In genomic region chr12:113004993-113005392, GRCm38 (mm10) we compare ENCODE assay signal across 8 mouse cellular contexts. TPM values are rescaled to one million over a fixed set of nuclear protein-coding genes. Genes with fewer than 3 reads are reported as not detected.
DNase-seq lines count a peak whose midpoint lies in the region; ATAC-seq and TF ChIP-seq lines count a peak whose summit lies in the region.

No protein-coding gene starts in this region.

- DNase-seq in heart, adult 18-20 months: peak; percentile 74 to 75
- DNase-seq in G1E (ENCODE audit: low spot score): no peak
- DNase-seq in cerebellum, adult 9-10 months: peak; percentile 65
- peak; percentile 83 for DNase-seq in induced T-regulatory cell, adult 2 months (ENCODE audit: low read depth)
- DNase-seq in liver, postnatal 0 days: peak; percentile 61
- DNase-seq in right cerebral cortex, postnatal 36 days (ENCODE audit: low spot score in 2 of 2): peak; percentile 43 to 59

- ATAC-seq in heart, embryonic 12.5 days (ENCODE audit: insufficient number of reproducible peaks, low FRiP score): no peak
- ATAC-seq in G1E (ENCODE audit: extremely low read depth, insufficient number of reproducible peaks, low FRiP score, poor library complexity, severe bottlenecking): 0 out of 2 replicates have a peak, but pooled peaks have one; percentile 15
- no peak for ATAC-seq in liver, postnatal 0 days
- no peak; the same call in 1 of the 2 replicates for ATAC-seq in monocyte, adult 5-6 weeks (replicated peaks; ENCODE audit: insufficient number of reproducible peaks, low FRiP score, low TSS enrichment, poor library complexity, severe bottlenecking)

- H3K27ac ChIP-seq in heart, embryonic 12.5 days (ENCODE audit: poor library complexity, severe bottlenecking): no peak overlapping the region
- H3K27ac ChIP-seq in liver, postnatal 0 days (ENCODE audit: low read depth): no peak overlapping the region

- no peak overlapping the region for H3K4me3 ChIP-seq in heart, embryonic 12.5 days
- no peak overlapping the region for H3K4me3 ChIP-seq in G1E (ENCODE audit: low read depth, low read length)
- H3K4me3 ChIP-seq in liver, postnatal 0 days (ENCODE audit: low read depth, low read length): no peak overlapping the region

- H3K9me3 ChIP-seq in heart, embryonic 12.5 days (replicated peaks): no peaks in the 10 kb centered on the region
- H3K9me3 ChIP-seq in G1E (replicated peaks): no peaks in the 10 kb centered on the region
- no peaks in the 10 kb centered on the region for H3K9me3 ChIP-seq in liver, postnatal 0 days (ENCODE audit: low read length)

- 23% methylated on average over 4 of the region's 4 CpGs for WGBS in heart, embryonic 12.5 days
- WGBS in liver, postnatal 0 days (ENCODE audit: insufficient replicate concordance): 25% methylated on average over 4 of the region's 4 CpGs

- no peak for TF ChIP-seq EP300 in liver, postnatal 0 days (IDR thresholded peaks at IDR 0.05; ENCODE audit: low read depth)

- no peaks in the 10 kb centered on the region for H3K27me3 ChIP-seq in heart, embryonic 12.5 days (replicated peaks)
- H3K27me3 ChIP-seq in G1E (ENCODE audit: insufficient read depth, low read length): peaks cover 46% of the 10 kb centered on the region
- no peaks in the 10 kb centered on the region for H3K27me3 ChIP-seq in liver, postnatal 0 days (ENCODE audit: insufficient read depth, low read length)

- H3K4me2 ChIP-seq in heart, embryonic 12.5 days: no peak overlapping the region
- no peak overlapping the region for H3K4me2 ChIP-seq in liver, postnatal 0 days (ENCODE audit: low read depth, low read length)

- TF ChIP-seq CTCF in G1E (IDR thresholded peaks at IDR 0.05; ENCODE audit: low read depth, low read length): no peak
- TF ChIP-seq CTCF in liver, postnatal 0 days (IDR thresholded peaks at IDR 0.05; ENCODE audit: low read depth): peak; percentile 88

- no peak overlapping the region for H3K9ac ChIP-seq in heart, embryonic 12.5 days
- no peak overlapping the region for H3K9ac ChIP-seq in liver, postnatal 0 days (replicated peaks)

- peaks cover 7% of the 10 kb centered on the region for H3K4me1 ChIP-seq in heart, embryonic 12.5 days (replicated peaks)
- peaks cover 17% of the 10 kb centered on the region for H3K4me1 ChIP-seq in G1E (ENCODE audit: insufficient read depth, low read depth, low read length)
- peaks cover 6% of the 10 kb centered on the region for H3K4me1 ChIP-seq in liver, postnatal 0 days (ENCODE audit: insufficient read depth)

- no peaks in the 10 kb centered on the region for H3K36me3 ChIP-seq in heart, embryonic 12.5 days
- no peaks in the 10 kb centered on the region for H3K36me3 ChIP-seq in G1E (replicated peaks)
- H3K36me3 ChIP-seq in liver, postnatal 0 days (replicated peaks; ENCODE audit: insufficient read depth, low read length): no peaks in the 10 kb centered on the region

RNA-seq across cellular contexts. Expression of gene Brf1, which starts 4.5 kb away (rescaled TPM):
- total RNA-seq in heart, adult 18-20 months (2021): 10 to 100 TPM; 21.4 to 26.4 TPM
- 40.3 and 42.9 TPM in 2 replicates for polyA plus RNA-seq in heart, embryonic 12.5 days (2016; fragmentation: Nextera tagmentation; extraction: Ambion mirVana)
- total RNA-seq in G1E (2014; fragmentation: Nextera tagmentation) (63.4 and 95.9 TPM in 2 replicates), G1E (2017) (76.4 and 77.1 TPM in 2 replicates)
- 44.0 and 46.8 TPM in 2 replicates for polyA plus RNA-seq in G1E (2012)
- 17.0 and 18.4 TPM in 2 replicates for polyA plus RNA-seq in liver, postnatal 0 days (2015; fragmentation: Nextera tagmentation; extraction: Ambion mirVana)
- 84.1 to 109 TPM (median 105 TPM) in 3 replicates for total RNA-seq in monocyte, adult 5-6 weeks (2017)

RNA-seq across cellular contexts. Expression of gene Pacs2, which starts 9.3 kb away (rescaled TPM):
- 10 to 100 TPM; 33.1 to 37.1 TPM for total RNA-seq in heart, adult 18-20 months (2021)
- 10.5 and 12.2 TPM in 2 replicates for polyA plus RNA-seq in heart, embryonic 12.5 days (2016; fragmentation: Nextera tagmentation; extraction: Ambion mirVana)
- total RNA-seq in G1E (2014; fragmentation: Nextera tagmentation): 45.0 and 47.0 TPM in 2 replicates
- 17.0 and 18.3 TPM in 2 replicates for total RNA-seq in G1E (2017)
- 19.9 and 21.1 TPM in 2 replicates for polyA plus RNA-seq in G1E (2012)
- polyA plus RNA-seq in liver, postnatal 0 days (2015; fragmentation: Nextera tagmentation; extraction: Ambion mirVana): 3.9 and 4.0 TPM in 2 replicates
- 20.5 to 30.3 TPM (median 27.8 TPM) in 3 replicates for total RNA-seq in monocyte, adult 5-6 weeks (2017)

RNA-seq across cellular contexts. Expression of gene Btbd6, which starts 28.7 kb away (rescaled TPM):
- 10 to 100 TPM; 24.3 to 27.6 TPM for total RNA-seq in heart, adult 18-20 months (2021)
- 22.4 and 23.0 TPM in 2 replicates for polyA plus RNA-seq in heart, embryonic 12.5 days (2016; fragmentation: Nextera tagmentation; extraction: Ambion mirVana)
- total RNA-seq in G1E (2014; fragmentation: Nextera tagmentation) (9.0 and 15.9 TPM in 2 replicates), G1E (2017) (10.2 and 11.1 TPM in 2 replicates)
- polyA plus RNA-seq in G1E (2012): 68.3 and 101 TPM in 2 replicates
- 4.1 and 4.7 TPM in 2 replicates for polyA plus RNA-seq in liver, postnatal 0 days (2015; fragmentation: Nextera tagmentation; extraction: Ambion mirVana)
- total RNA-seq in monocyte, adult 5-6 weeks (2017): 2.6 to 4.7 TPM (median 3.0 TPM) in 3 replicates
